Mouse (Mus musculus) stomach, postnatal 0 days (tissue): ENCODE measurements around the gene Dap.

Experiments
- CTCF ChIP-seq: IDR thresholded peaks from 2 replicates; pipeline ENCODE4 v1.5.1; 2016; ENCODE audit warnings: antibody characterized with exemption, low read depth, mild to moderate bottlenecking, moderate library complexity
- EP300 ChIP-seq: optimal IDR thresholded peaks from 2 replicates; pipeline ENCODE3; 2016; ENCODE audit warnings: antibody characterized with exemption

DNA sequence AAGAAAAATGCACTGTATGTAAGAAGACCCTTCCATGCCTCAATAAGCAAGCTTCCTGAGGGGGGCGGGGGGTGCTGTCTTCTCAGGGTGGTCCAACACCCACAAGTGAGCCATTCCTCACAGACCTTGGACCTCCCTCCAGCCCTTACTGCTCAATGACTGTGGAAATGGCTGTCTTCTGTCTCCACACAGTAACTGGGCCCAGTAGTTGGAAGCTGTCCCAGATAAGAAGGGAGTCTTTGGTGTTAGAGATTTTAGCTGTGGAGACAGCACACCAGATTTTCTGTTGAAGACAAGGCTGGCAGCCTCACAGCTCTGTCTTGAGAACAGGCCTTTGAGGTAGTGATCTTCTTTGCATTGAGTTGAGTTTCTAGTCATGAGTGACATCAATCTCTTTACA lies 33.2 kb downstream of the Dap start:
- TF ChIP-seq EP300: no peak
- no peak for TF ChIP-seq CTCF
